Mouse (Mus musculus) CH12.LX (cell line): ENCODE data around the gene Tgm4. TPM values are rescaled to one million over a fixed set of nuclear protein-coding genes. Genes with fewer than 3 reads are reported as not detected.
A peak's percentile ranks its signal among the peaks of the same experiment; 100 is the strongest.

Experiments
- DNase-seq: peaks from one replicate; pipeline ENCODE4 v3.0.0-alpha.2; 2013; ENCODE audit errors: extremely low read depth
- H3K27ac ChIP-seq: 2 replicates; pipeline ENCODE4 v1.5.1; 2012; ENCODE audit warnings: low read depth, mild to moderate bottlenecking, control low read depth, moderate library complexity; ENCODE audit not compliant: insufficient read depth
- H3K27me3 ChIP-seq: replicated peaks from 2 replicates; pipeline ENCODE3; 2012; ENCODE audit warnings: inconsistent platforms
- H3K36me3 ChIP-seq, 2 experiments: replicated peaks in 1 of 2; 2 replicates each; pipeline versions ENCODE3 to v1.6.1; 2012; ENCODE audit warnings: inconsistent platforms in 1 of 2, low read length in 1 of 2, mild to moderate bottlenecking in 1 of 2, mixed read lengths in 1 of 2, moderate library complexity in 1 of 2; ENCODE audit not compliant: control insufficient read depth in 1 of 2, insufficient read depth in 1 of 2
- H3K4me1 ChIP-seq, 2 experiments: 2 replicates each; pipeline ENCODE4 v1.6.1; 2012; ENCODE audit warnings: inconsistent platforms in 1 of 2, moderate library complexity in 1 of 2; ENCODE audit not compliant: insufficient read depth in 2 of 2, control insufficient read depth in 1 of 2
- H3K4me2 ChIP-seq: 2 replicates; pipeline ENCODE4 v1.6.1; 2012; ENCODE audit warnings: low read depth, mild to moderate bottlenecking, control low read depth; ENCODE audit not compliant: poor library complexity, insufficient read depth, severe bottlenecking
- H3K4me3 ChIP-seq, 3 experiments: fragments of 150-350 bp in 1 of 3; sonication (generic) in 1 of 3; replicated peaks in 1 of 3; 2 replicates each; pipeline versions ENCODE3 to v1.5.1; 2011 to 2012; ENCODE audit warnings: low read depth in 2 of 3, low read length in 2 of 3, mild to moderate bottlenecking in 2 of 3, moderate library complexity in 2 of 3, control low read depth in 1 of 3, improper control_type of control experiment in 1 of 3, inconsistent platforms in 1 of 3, mixed read lengths in 1 of 3; ENCODE audit not compliant: poor library complexity in 1 of 3
- H3K79me2 ChIP-seq: replicated peaks from 2 replicates; pipeline ENCODE4 v1.6.1; 2012; ENCODE audit warnings: mild to moderate bottlenecking, moderate library complexity; ENCODE audit not compliant: control insufficient read depth, poor library complexity, insufficient read depth, severe bottlenecking; ENCODE audit errors: extremely low read depth
- H3K9ac ChIP-seq: 2 replicates; pipeline ENCODE4 v1.6.1; 2012; ENCODE audit warnings: low read depth, mild to moderate bottlenecking, control low read depth, moderate library complexity; ENCODE audit not compliant: insufficient read depth
- H3K9me3 ChIP-seq: replicated peaks from 2 replicates; pipeline ENCODE3; 2012; ENCODE audit warnings: low read length, inconsistent platforms, mixed read lengths
- CHD2 ChIP-seq: IDR thresholded peaks from 2 replicates; pipeline ENCODE4 v1.6.1; 2011; ENCODE audit warnings: low read length, improper control_type of control experiment
- ELF1 ChIP-seq: IDR thresholded peaks from 2 replicates; pipeline ENCODE4 v1.6.1; 2014; ENCODE audit warnings: low read depth, mild to moderate bottlenecking, inconsistent platforms, low read length, improper control_type of control experiment
- IRF4 ChIP-seq: IDR thresholded peaks from 2 replicates; pipeline ENCODE4 v1.6.1; 2014; ENCODE audit warnings: low read depth, mild to moderate bottlenecking, inconsistent platforms, low read length, improper control_type of control experiment
- JUND ChIP-seq: conservative IDR thresholded peaks from 2 replicates; pipeline ENCODE4 v1.6.1; 2011; ENCODE audit warnings: low read depth, low read length, improper control_type of control experiment
- KAT2A ChIP-seq: IDR thresholded peaks from 2 replicates; pipeline ENCODE4 v1.6.1; 2012; ENCODE audit warnings: low read length, improper control_type of control experiment, inconsistent platforms; ENCODE audit not compliant: insufficient replicate concordance
- MAFK ChIP-seq: IDR thresholded peaks from 2 replicates; pipeline ENCODE4 v1.6.1; 2011; ENCODE audit warnings: low read length, improper control_type of control experiment; ENCODE audit not compliant: insufficient replicate concordance
- MAX ChIP-seq: IDR thresholded peaks from 2 replicates; pipeline ENCODE4 v1.6.1; 2011; ENCODE audit warnings: low read length, improper control_type of control experiment
- MAZ ChIP-seq: IDR thresholded peaks from 2 replicates; pipeline ENCODE4 v1.6.1; 2012; ENCODE audit warnings: low read depth, mild to moderate bottlenecking, inconsistent platforms, low read length, improper control_type of control experiment, moderate library complexity
- MEF2A ChIP-seq: IDR thresholded peaks from 2 replicates; pipeline ENCODE4 v1.6.1; 2014; ENCODE audit warnings: low read depth, mild to moderate bottlenecking, inconsistent platforms, low read length, improper control_type of control experiment, borderline replicate concordance
- MYC ChIP-seq: IDR thresholded peaks from 2 replicates; pipeline ENCODE4 v1.6.1; 2011; ENCODE audit warnings: low read depth, mild to moderate bottlenecking, improper control_type of control experiment, low read length
- NELFE ChIP-seq: IDR thresholded peaks from 2 replicates; pipeline ENCODE4 v1.6.1; 2011; ENCODE audit warnings: low read depth, low read length, improper control_type of control experiment
- NRF1 ChIP-seq: IDR thresholded peaks from 2 replicates; pipeline ENCODE4 v1.6.1; 2014; ENCODE audit warnings: low read depth, mild to moderate bottlenecking, inconsistent platforms, low read length, improper control_type of control experiment, moderate library complexity
- PAX5 ChIP-seq: IDR thresholded peaks from 2 replicates; pipeline ENCODE4 v1.6.1; 2012; ENCODE audit warnings: low read length, inconsistent platforms, mixed read lengths
- RAD21 ChIP-seq: IDR thresholded peaks from 2 replicates; pipeline ENCODE4 v1.6.1; 2011; ENCODE audit warnings: low read depth, mild to moderate bottlenecking, low read length, improper control_type of control experiment, moderate library complexity
- SIN3A ChIP-seq: IDR thresholded peaks from 2 replicates; pipeline ENCODE4 v1.6.1; 2012; ENCODE audit warnings: low read length, improper control_type of control experiment, inconsistent platforms
- SMC3 ChIP-seq: IDR thresholded peaks from 2 replicates; pipeline ENCODE4 v1.6.1; 2011; ENCODE audit warnings: low read depth, low read length, improper control_type of control experiment
- TBP ChIP-seq: conservative IDR thresholded peaks from 2 replicates; pipeline ENCODE4 v1.6.1; 2011; ENCODE audit warnings: low read depth, low read length, improper control_type of control experiment
- UBTF ChIP-seq: IDR thresholded peaks from 2 replicates; pipeline ENCODE4 v1.6.1; 2012; ENCODE audit warnings: low read depth, mild to moderate bottlenecking, inconsistent platforms, low read length, improper control_type of control experiment, moderate library complexity
- USF1 ChIP-seq: IDR thresholded peaks from 2 replicates; pipeline ENCODE4 v1.6.1; 2014; ENCODE audit warnings: low read depth, mild to moderate bottlenecking, inconsistent platforms, low read length, improper control_type of control experiment
- USF2 ChIP-seq: conservative IDR thresholded peaks from 2 replicates; pipeline ENCODE4 v1.6.1; 2011; ENCODE audit warnings: low read depth, low read length, improper control_type of control experiment
- ZMIZ1 ChIP-seq: IDR thresholded peaks from 2 replicates; pipeline ENCODE4 v1.6.1; 2012; ENCODE audit warnings: low read depth, mild to moderate bottlenecking, inconsistent platforms, low read length, improper control_type of control experiment
- ZNF384 ChIP-seq: IDR thresholded peaks from 2 replicates; pipeline ENCODE4 v1.6.1; 2012; ENCODE audit warnings: low read depth, low read length, improper control_type of control experiment, inconsistent platforms
- dilution Hi-C: fragments of 300-500 bp; cut with MboI; formaldehyde crosslinking; loops from 2 replicates; pipeline ENCODE4 v1.14.3; 2020; ENCODE audit warnings: low sequenced_read_pairs; ENCODE audit not compliant: extremely low pct_unique_long_range_greater_than_20kb, extremely low pct_ligation_motif_present
- in situ Hi-C: fragments of 300-500 bp; cut with MboI; formaldehyde crosslinking; loops from 3 replicates; pipeline ENCODE4 v1.14.3; 2019; ENCODE audit warnings: low sequenced_read_pairs, low pct_ligation_motif_present, low pct_unique_long_range_greater_than_20kb, mixed read lengths
- polyA plus RNA-seq: library from polyadenylated mRNA; unstranded; fragments of >175 nt; gene quantifications from 2 replicates; pipeline ENCODE4 v1.2.1, GENCODE M21; 2012; ENCODE audit warnings: low read depth; ENCODE audit not compliant: insufficient read length
- total RNA-seq, 2 experiments: library from RNA; depleted of rRNA; stranded (reverse); fragments of 300-350 nt in 1 of 2; fragments of >200 nt in 1 of 2; gene quantifications; 2 replicates each; pipeline ENCODE4 v1.2.3; 2012 to 2014

Tgm4 gene
- total and polyA plus RNA-seq, 3 experiments, result 0.24 to 0.51 TPM; not detected in 1

- Histone ChIP-seq H3K79me2 (no peaks in the 10 kb centered on the region; the same call in 1 of the 2 replicates), H3K4me3 (no peak overlapping the region)
- TF ChIP-seq MAX, result no peak
- TF ChIP-seq ELF1, result no peak
- TF ChIP-seq MYC, result no peak
- TF ChIP-seq TBP, result no peak
- no peak for TF ChIP-seq RAD21
- no peak for TF ChIP-seq UBTF
- TF ChIP-seq CHD2, result no peak
- no peak for TF ChIP-seq KAT2A
- TF ChIP-seq MEF2A, result no peak
- TF ChIP-seq ZNF384, result no peak
- TF ChIP-seq SIN3A, result no peak
- TF ChIP-seq SMC3, result no peak
- no peak for TF ChIP-seq NELFE
- no peak for TF ChIP-seq IRF4
- no peak for TF ChIP-seq MAFK
- no peak for TF ChIP-seq USF2
- no peak for TF ChIP-seq MAZ
- TF ChIP-seq, all 38 proteins: peak for 0
- H3K36me3 ChIP-seq, result peaks cover 37 to 83% of the 10 kb centered on the region in 2 experiments
- no peak for DNase-seq
- dilution Hi-C loops, result no loop called here
- H3K27ac ChIP-seq, result no peak overlapping the region
- no peaks in the 10 kb centered on the region for H3K9me3 ChIP-seq
- H3K27me3 ChIP-seq, result no peaks in the 10 kb centered on the region
- in situ Hi-C loops, result no loop called here
- peaks cover 3 to 15% of the 10 kb centered on the region in 2 experiments for H3K4me1 ChIP-seq
- H3K9ac ChIP-seq, result no peak overlapping the region
- no peak overlapping the region for H3K4me2 ChIP-seq
These were observed 35.3 kb upstream of the Tgm4 start for GRCm38 (mm10) chr9:122999193-122999586.

- H3K79me2 ChIP-seq, result no peaks in the 10 kb centered on the region; the same call in 1 of the 2 replicates
- peaks cover 54 to 89% of the 10 kb centered on the region in 2 experiments for H3K36me3 ChIP-seq
- no peak for TF ChIP-seq MAZ
- peak; percentile 45; the same call in 1 of the 2 replicates for TF ChIP-seq JUND
- TF ChIP-seq ZNF384, result peak; percentile 83
- TF ChIP-seq SMC3, result no peak
- TF ChIP-seq ZMIZ1, result no peak
- no peak for TF ChIP-seq PAX5
- no peak for TF ChIP-seq USF1
- no peak for TF ChIP-seq NRF1
- TF ChIP-seq UBTF, result no peak
- no peak for TF ChIP-seq CHD2
- TF ChIP-seq, all 38 proteins: peak for 2
- Histone ChIP-seq H3K4me1 (peaks cover 9 to 44% of the 10 kb centered on the region in 2 experiments), H3K9ac (no peak overlapping the region), H3K27ac (no peak overlapping the region), H3K27me3 (no peaks in the 10 kb centered on the region), H3K4me3 (no peak overlapping the region), H3K9me3 (no peaks in the 10 kb centered on the region), H3K4me2 (peak overlapping the region; percentile 36; the same call in 1 of the 2 replicates)
- dilution Hi-C loops (no loop called here), in situ Hi-C loops (no loop called here)
- DNase-seq, result peak; percentile 63
These were observed 29.8 kb upstream of the Tgm4 start for GRCm38 (mm10) chr9:123004718-123005117.
